Mouse (Mus musculus) lung, postnatal 0 days (tissue): ENCODE data around the gene Mad1l1.

Experiments
- CTCF ChIP-seq: IDR thresholded peaks from 2 replicates; pipeline ENCODE4 v1.5.1; 2016; ENCODE audit warnings: antibody characterized with exemption, mild to moderate bottlenecking
- EP300 ChIP-seq: IDR thresholded peaks from 2 replicates; pipeline ENCODE4 v1.6.1; 2016; ENCODE audit warnings: antibody characterized with exemption, mild to moderate bottlenecking, control low read depth

DNA sequence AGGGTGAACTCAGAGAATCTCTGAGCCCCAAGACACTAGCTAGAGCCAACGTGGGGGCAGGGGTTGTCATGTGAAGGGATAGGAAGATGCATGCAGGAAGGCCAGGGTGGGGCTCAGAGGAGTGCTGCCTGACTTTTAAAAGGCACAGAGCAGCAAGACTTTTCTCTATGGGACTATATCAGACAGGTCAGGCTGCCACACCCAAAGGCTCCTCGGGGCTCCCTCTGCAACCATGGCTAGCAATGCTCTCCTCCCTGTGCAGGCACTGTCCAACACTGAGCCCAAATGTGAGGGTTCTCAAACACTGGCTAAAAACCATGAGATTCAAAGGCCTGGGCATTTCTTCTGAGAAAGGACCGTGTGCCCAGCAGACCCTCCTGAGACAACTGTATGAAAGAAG, 82.5 kb downstream of the Mad1l1 start:
- TF ChIP-seq CTCF (no peak), EP300 (no peak)
